Mouse (Mus musculus) liver, postnatal 0 days (tissue): ENCODE measurements around the gene Slc7a6os.

Source experiments
- CTCF ChIP-seq: sonication (generic); IDR thresholded peaks from 2 replicates; pipeline ENCODE4 v1.5.1; 2016; ENCODE audit warnings: antibody characterized with exemption, low read depth
- EP300 ChIP-seq: IDR thresholded peaks from 2 replicates; pipeline ENCODE4 v1.6.1; 2016; ENCODE audit warnings: antibody characterized with exemption, low read depth, mild to moderate bottlenecking

DNA sequence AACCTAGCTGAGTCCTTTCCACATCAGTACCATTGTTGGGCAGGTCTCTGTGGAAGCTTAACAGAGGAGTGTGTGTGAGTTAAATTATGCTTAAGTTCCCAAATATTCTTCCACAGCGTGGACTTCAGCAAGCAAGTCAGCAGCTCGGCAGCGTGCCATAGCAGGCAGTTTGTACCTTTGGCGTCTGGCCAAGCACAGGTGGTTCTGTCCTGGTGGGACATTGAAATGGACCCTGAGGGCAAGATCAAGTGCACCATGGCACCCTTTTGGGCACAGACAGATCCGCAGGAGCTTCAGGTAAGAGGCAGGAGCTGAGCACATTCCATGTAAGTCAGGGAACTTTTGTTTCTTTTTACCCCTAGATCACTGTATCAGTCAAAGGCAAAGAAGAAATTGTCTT, 26.4 kb upstream of the Slc7a6os start:
- TF ChIP-seq EP300 (no peak), CTCF (no peak)
